Mouse (Mus musculus): ENCODE results near the gene Sf3a1. TPM values are rescaled to one million over a fixed set of nuclear protein-coding genes. Genes with fewer than 3 reads are reported as not detected.

The Sf3a1 gene
- total and polyA plus RNA-seq, 3 experiments: 32.1 to 101 (median 77.0) TPM

- peak; percentile 84 for TF ChIP-seq SMC3 (IDR thresholded peaks at IDR 0.05; ENCODE audit: low read depth, low read length)
- TF ChIP-seq MYC (IDR thresholded peaks at IDR 0.05; ENCODE audit: low read depth, low read length): no peak
- no peak for TF ChIP-seq ZKSCAN1 (IDR thresholded peaks at IDR 0.05; ENCODE audit: low read depth, low read length)
- peak; percentile 41 for TF ChIP-seq RAD21 (IDR thresholded peaks at IDR 0.05; ENCODE audit: low read depth, low read length)
- no peak for TF ChIP-seq POLR2AphosphoS5 (IDR thresholded peaks at IDR 0.05; ENCODE audit: borderline replicate concordance, low read depth, low read length)
- no peak for TF ChIP-seq NRF1 (IDR thresholded peaks at IDR 0.05; ENCODE audit: insufficient read depth, low read depth, low read length, poor library complexity, severe bottlenecking)
- TF ChIP-seq MAFK (IDR thresholded peaks at IDR 0.05; ENCODE audit: borderline replicate concordance, low read depth, low read length): no peak
- TF ChIP-seq EP300 (IDR thresholded peaks at IDR 0.05; ENCODE audit: low read depth in 1 of 2, low read length in 2 of 2): no peak
- TF ChIP-seq USF1 (IDR thresholded peaks at IDR 0.05; ENCODE audit: low read depth, low read length): no peak
- TF ChIP-seq ETS1 (IDR thresholded peaks at IDR 0.05; ENCODE audit: low read depth, low read length): no peak
- TF ChIP-seq UBTF (IDR thresholded peaks at IDR 0.05; ENCODE audit: borderline replicate concordance, insufficient read depth, low read depth, low read length): no peak
- no peak for TF ChIP-seq USF2 (IDR thresholded peaks at IDR 0.05; ENCODE audit: borderline replicate concordance in 1 of 2, insufficient read depth in 1 of 2, low read depth in 1 of 2, low read length in 2 of 2)
These were observed 24.9 kb upstream of the Sf3a1 start, which contains the start of gene Rnf215 (continued) for GRCm38 (mm10) chr11:4134986-4135935.

GRCm38 (mm10) chr11:4138964-4139363 lies 21.2 kb upstream of the Sf3a1 start:
- Histone ChIP-seq H3K27ac (ENCODE audit: control insufficient read depth, low read depth, low read length) (no peak overlapping the region), H3K36me3 (ENCODE audit: control insufficient read depth in 1 of 2, insufficient read depth in 2 of 2, low read length in 2 of 2) (peaks cover 0 to 2% of the 10 kb centered on the region in 2 experiments; a peak in 1 of 4 replicates)
- TF ChIP-seq KAT2A (conservative IDR thresholded peaks at IDR 0.05; ENCODE audit: low read depth, low read length) (no peak), RCOR1 (IDR thresholded peaks at IDR 0.05; ENCODE audit: low read depth, low read length) (no peak), SMC3 (IDR thresholded peaks at IDR 0.05; ENCODE audit: low read depth, low read length) (no peak), BHLHE40 (IDR thresholded peaks at IDR 0.05; ENCODE audit: borderline replicate concordance, low read depth, low read length) (no peak), GATA1 (IDR thresholded peaks at IDR 0.05; ENCODE audit: low read depth, low read length) (no peak), TAL1 (IDR thresholded peaks at IDR 0.05; ENCODE audit: low read length) (no peak), MAFK (IDR thresholded peaks at IDR 0.05; ENCODE audit: borderline replicate concordance, low read depth, low read length) (no peak), USF1 (IDR thresholded peaks at IDR 0.05; ENCODE audit: low read depth, low read length) (no peak), CHD2 (IDR thresholded peaks at IDR 0.05; ENCODE audit: low read length) (no peak), RAD21 (IDR thresholded peaks at IDR 0.05; ENCODE audit: low read depth, low read length) (no peak), ETS1 (IDR thresholded peaks at IDR 0.05; ENCODE audit: low read depth, low read length) (no peak), MEF2A (IDR thresholded peaks at IDR 0.05; ENCODE audit: extremely low read depth, insufficient replicate concordance, low read depth, low read length, poor library complexity, severe bottlenecking) (no peak), TBP (IDR thresholded peaks at IDR 0.05; ENCODE audit: low read depth, low read length) (no peak), ZKSCAN1 (IDR thresholded peaks at IDR 0.05; ENCODE audit: low read depth, low read length) (no peak), POLR2A (IDR thresholded peaks at IDR 0.05; ENCODE audit: control insufficient read depth in 1 of 2, insufficient read depth in 1 of 2, low read depth in 1 of 2, low read length in 2 of 2, poor library complexity in 1 of 2) (no peak), POLR2AphosphoS5 (IDR thresholded peaks at IDR 0.05; ENCODE audit: borderline replicate concordance, low read depth, low read length) (no peak), MYB (IDR thresholded peaks at IDR 0.05; ENCODE audit: low read depth, low read length) (no peak), ZC3H11A (IDR thresholded peaks at IDR 0.05; ENCODE audit: low read depth, low read length) (no peak)

More at GRCm38 (mm10) chr11:4138964-4139363, 21.2 kb upstream of the Sf3a1 start:
- Histone ChIP-seq H3K9ac (ENCODE audit: control insufficient read depth, low read depth, low read length, poor library complexity, severe bottlenecking) (no peak overlapping the region), H3K4me3 (ENCODE audit: control insufficient read depth in 1 of 2, insufficient read depth in 1 of 2, low read depth in 2 of 2, low read length in 2 of 2) (no peak overlapping the region), H3K79me2 (ENCODE audit: control insufficient read depth, insufficient read depth, low read length, poor library complexity) (peaks cover 6% of the 10 kb centered on the region), H3K9me3 (replicated peaks; ENCODE audit: insufficient read depth, low read length) (no peaks in the 10 kb centered on the region), H3K27me3 (ENCODE audit: control insufficient read depth in 1 of 2, insufficient read depth in 2 of 2, low read length in 2 of 2) (no peaks in the 10 kb centered on the region), H3K4me1 (ENCODE audit: control insufficient read depth in 1 of 2, insufficient read depth in 2 of 2, low read length in 2 of 2) (peaks cover 5 to 10% of the 10 kb centered on the region in 2 experiments; a peak in 3 of 4 replicates)
- DNase-seq (ENCODE audit: low read depth, low spot score): no peak
